Mouse (Mus musculus) limb, embryonic 14.5 days (tissue): ENCODE data around the gene Kcnk5. TPM values are rescaled to one million over a fixed set of nuclear protein-coding genes. Genes with fewer than 3 reads are reported as not detected.

Experiments used
- ATAC-seq: fragments of 200-750 bp; cut with Nextera tagmentation; 2 replicates; pipeline ENCODE4 v1.8.0; 2017; ENCODE audit warnings: low read depth, moderate number of reproducible peaks, moderate TSS enrichment; ENCODE audit not compliant: low FRiP score
- DNase-seq: peaks from one replicate; pipeline ENCODE4 v3.0.0-alpha.2; 2015; ENCODE audit warnings: low spot score
- H3K27ac ChIP-seq: fragments of 300-500 bp; sonication (generic); replicated peaks from 2 replicates; pipeline ENCODE4 v1.5.1; 2014; ENCODE audit warnings: low read depth, mild to moderate bottlenecking, low read length, moderate library complexity, mixed read lengths
- H3K27me3 ChIP-seq: fragments of 300-500 bp; sonication (generic); 2 replicates; pipeline ENCODE4 v1.6.1; 2014; ENCODE audit warnings: low read length, mixed read lengths; ENCODE audit not compliant: control insufficient read depth, insufficient read depth
- H3K36me3 ChIP-seq: fragments of 300-500 bp; sonication (generic); 2 replicates; pipeline ENCODE4 v1.6.1; 2014; ENCODE audit warnings: mild to moderate bottlenecking, low read length, moderate library complexity, mixed read lengths; ENCODE audit not compliant: control insufficient read depth, insufficient read depth
- H3K4me1 ChIP-seq: fragments of 300-500 bp; sonication (generic); 2 replicates; pipeline ENCODE4 v1.6.1; 2014; ENCODE audit warnings: antibody characterized with exemption, low read length, mixed read lengths; ENCODE audit not compliant: control insufficient read depth, insufficient read depth
- H3K4me2 ChIP-seq: fragments of 300-500 bp; sonication (generic); replicated peaks from 2 replicates; pipeline ENCODE4 v1.6.1; 2014; ENCODE audit warnings: low read depth, mild to moderate bottlenecking, low read length, moderate library complexity; ENCODE audit not compliant: severe bottlenecking
- H3K4me3 ChIP-seq: fragments of 300-500 bp; sonication (generic); replicated peaks from 2 replicates; pipeline ENCODE4 v1.5.1; 2014; ENCODE audit warnings: low read length
- H3K9ac ChIP-seq: fragments of 300-500 bp; sonication (generic); 2 replicates; pipeline ENCODE4 v1.6.1; 2014; ENCODE audit warnings: mild to moderate bottlenecking, low read depth, low read length, moderate library complexity; ENCODE audit not compliant: severe bottlenecking
- H3K9me3 ChIP-seq: fragments of 300-500 bp; sonication (generic); 2 replicates; pipeline ENCODE4 v1.6.1; 2016; ENCODE audit warnings: low read length; ENCODE audit not compliant: control insufficient read depth
- POLR2A ChIP-seq: fragments of 200-500 bp; IDR thresholded peaks from 2 replicates; pipeline ENCODE4 v1.8.0; 2012; ENCODE audit warnings: inconsistent platforms, mild to moderate bottlenecking, moderate library complexity, borderline replicate concordance; ENCODE audit not compliant: insufficient read depth, insufficient read length; ENCODE audit errors: extremely low read depth
- WGBS: fragments of 180-500 bp; shearing (Covaris S2); extraction: QIAGEN DNeasy Blood & Tissue Kit; methylation state at CpG from one replicate; pipeline ENCODE4 v1.1.7; 2014; 5-methylcytosine and 5-hydroxymethylcytosine counted together
- polyA plus RNA-seq, 2 experiments: library from polyadenylated mRNA; depleted of rRNA in 1 of 2; stranded (reverse) in 1 of 2; unstranded in 1 of 2; fragments of >200 nt; fragmentation: Nextera tagmentation in 1 of 2; extraction: Ambion mirVana in 1 of 2; gene quantifications; 2 replicates each; pipeline versions ENCODE4 v1.2.1 to v1.2.3; 2012 to 2014

Kcnk5 gene
- polyA plus RNA-seq, 2 experiments: 4.1 to 5.5 TPM

DNA sequence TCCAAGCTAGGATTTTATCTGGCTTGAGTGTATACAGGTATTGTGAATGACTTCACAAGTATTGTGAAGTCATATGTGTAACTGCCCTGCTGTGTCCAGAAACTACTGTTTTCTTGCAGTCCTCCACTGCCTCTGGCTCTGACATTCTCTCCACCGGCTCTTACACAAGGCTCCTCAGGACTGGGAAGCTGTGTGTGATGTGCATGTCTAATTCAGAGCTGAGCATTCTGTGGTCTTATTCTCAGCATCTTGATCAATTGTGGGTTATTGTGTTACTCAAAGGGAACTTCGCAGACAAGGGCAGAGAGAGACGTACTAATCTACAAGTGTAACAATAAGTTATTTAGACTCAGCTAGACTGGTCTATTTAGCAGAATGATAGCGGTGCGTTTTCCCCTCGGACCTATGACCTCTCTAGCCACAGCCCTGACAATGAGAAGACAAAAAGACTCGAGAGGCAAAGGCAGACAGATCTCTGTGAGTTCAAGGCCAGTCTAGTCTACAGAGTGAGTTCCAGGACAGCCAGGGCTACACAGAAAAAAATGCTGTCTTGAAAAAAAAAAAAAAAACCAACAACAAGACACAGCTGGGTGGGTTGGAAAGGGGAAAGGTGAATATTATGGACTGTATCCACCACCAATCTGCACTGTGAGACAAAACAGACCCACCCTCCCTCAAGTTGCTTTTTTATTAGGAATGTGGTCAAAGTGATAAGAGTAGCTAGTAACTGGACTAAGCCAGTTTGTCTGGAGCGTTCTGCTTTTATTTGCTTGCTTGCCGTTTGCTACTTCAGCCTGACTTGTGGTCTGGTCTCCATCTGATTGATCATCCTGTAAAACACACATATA lies 30.4 kb upstream of the Kcnk5 start:
- 71% methylated on average over 9 of the region's 9 CpGs for WGBS
- no peak overlapping the region for H3K27ac ChIP-seq
- H3K36me3 ChIP-seq: no peaks in the 10 kb centered on the region
- H3K27me3 ChIP-seq: no peaks in the 10 kb centered on the region
- DNase-seq (no peak), ATAC-seq (no peak)
- no peak overlapping the region for H3K4me2 ChIP-seq
- no peak overlapping the region for H3K4me3 ChIP-seq
- no peaks in the 10 kb centered on the region for H3K9me3 ChIP-seq
- no peak overlapping the region for H3K9ac ChIP-seq
- H3K4me1 ChIP-seq: no peaks in the 10 kb centered on the region
- TF ChIP-seq POLR2A: no peak

DNA sequence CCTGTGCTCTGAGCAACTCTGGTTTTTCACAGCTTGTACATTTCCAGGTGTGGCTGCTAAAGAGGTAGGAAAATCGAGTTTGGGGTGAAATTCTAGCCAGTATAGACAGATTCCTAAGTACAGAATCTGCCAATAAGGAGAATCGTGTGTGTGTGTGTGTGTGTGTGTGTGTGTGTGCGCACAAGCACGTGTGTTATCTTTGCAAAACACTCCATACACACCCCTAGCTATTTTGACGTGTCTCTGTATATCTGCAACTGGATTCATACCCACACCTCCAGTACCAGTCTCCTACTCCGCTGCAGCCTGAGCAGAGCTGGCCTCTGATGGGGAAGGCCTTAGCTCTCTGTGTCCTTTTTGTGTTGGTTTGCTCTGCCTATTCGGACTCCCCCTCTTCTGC lies 28.3 kb upstream of the Kcnk5 start:
- Histone ChIP-seq H3K4me3 (no peak overlapping the region), H3K4me1 (no peaks in the 10 kb centered on the region), H3K4me2 (no peak overlapping the region), H3K27me3 (no peaks in the 10 kb centered on the region), H3K9me3 (no peaks in the 10 kb centered on the region), H3K27ac (0 out of 2 replicates have a peak overlapping the region, but pooled peaks have one; percentile 19), H3K36me3 (no peaks in the 10 kb centered on the region), H3K9ac (no peak overlapping the region)
- no peak for TF ChIP-seq POLR2A
- DNase-seq: no peak
- ATAC-seq: no peak
- 71% methylated on average over 7 of the region's 7 CpGs for WGBS

GRCm38 (mm10) chr14:20208435-20208834 lies 26.8 kb upstream of the Kcnk5 start:
- Histone ChIP-seq H3K4me2 (no peak overlapping the region), H3K9ac (no peak overlapping the region), H3K27me3 (no peaks in the 10 kb centered on the region), H3K36me3 (no peaks in the 10 kb centered on the region), H3K27ac (no peak overlapping the region), H3K4me1 (no peaks in the 10 kb centered on the region), H3K9me3 (no peaks in the 10 kb centered on the region), H3K4me3 (no peak overlapping the region)
- no peak for ATAC-seq
- no peak for DNase-seq
- no peak for TF ChIP-seq POLR2A
- WGBS: 9% methylated on average over 6 of the region's 6 CpGs

DNA sequence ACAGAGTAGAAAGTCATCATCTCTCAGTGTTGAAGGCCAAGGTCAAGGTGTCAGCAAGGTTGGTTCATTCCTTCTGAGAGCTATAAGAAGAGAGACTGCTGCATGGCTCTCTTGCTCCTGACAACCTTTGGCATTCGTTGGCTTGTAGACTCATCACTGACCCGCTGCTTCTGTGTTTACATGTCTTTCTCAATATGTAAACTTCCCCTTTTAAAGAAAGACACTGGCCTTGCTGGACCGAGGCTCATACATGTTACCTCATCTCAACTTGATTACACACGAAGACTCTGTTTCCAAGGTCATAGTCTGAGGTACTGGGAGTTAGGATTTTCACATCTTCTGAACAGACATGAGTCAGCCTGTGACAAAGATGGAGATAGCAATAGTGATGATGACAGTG lies 24.1 kb upstream of the Kcnk5 start:
- Histone ChIP-seq H3K27me3 (no peaks in the 10 kb centered on the region), H3K4me3 (no peak overlapping the region), H3K9ac (no peak overlapping the region), H3K4me1 (no peaks in the 10 kb centered on the region), H3K4me2 (no peak overlapping the region), H3K36me3 (no peaks in the 10 kb centered on the region), H3K9me3 (no peaks in the 10 kb centered on the region), H3K27ac (no peak overlapping the region)
- TF ChIP-seq POLR2A: no peak
- no peak for DNase-seq
- 93% methylated on average over 4 of the region's 4 CpGs for WGBS
- ATAC-seq: no peak

GRCm38 (mm10) chr14:20203301-20203700 lies 21.7 kb upstream of the Kcnk5 start:
- DNase-seq (no peak), ATAC-seq (no peak)
- Histone ChIP-seq H3K4me2 (no peak overlapping the region), H3K4me1 (no peaks in the 10 kb centered on the region), H3K9me3 (no peaks in the 10 kb centered on the region), H3K27me3 (no peaks in the 10 kb centered on the region), H3K36me3 (no peaks in the 10 kb centered on the region), H3K9ac (no peak overlapping the region), H3K27ac (no peak overlapping the region), H3K4me3 (no peak overlapping the region)
- WGBS: 39% methylated on average over 4 of the region's 4 CpGs
- no peak for TF ChIP-seq POLR2A
